Mouse (Mus musculus) layer of hippocampus, adult 2 months (tissue): ENCODE measurements at regions not wholly inside any gene's neighbourhood (a gene's known extent, or its start where the extent isn't known, plus 50 kb on each side); places are given as distances from the start of the nearest gene placed in this dataset.

Experiments used
- DNase-seq, 2 experiments: peaks; one replicate each; pipeline ENCODE4 v3.0.0; 2022; ENCODE audit warnings: low spot score in 2 of 2
- H3K27ac ChIP-seq: fragments of 200-600 bp; 2 replicates; pipeline ENCODE4 v1.8.1; 2022
- H3K4me3 ChIP-seq: fragments of 200-600 bp; 2 replicates; pipeline ENCODE4 v1.8.1; 2022; ENCODE audit warnings: mild to moderate bottlenecking
- CTCF ChIP-seq: fragments of 200-600 bp; conservative IDR thresholded peaks from 2 replicates; pipeline ENCODE4 v1.8.1; 2022; ENCODE audit warnings: antibody characterized with exemption, mild to moderate bottlenecking, moderate library complexity

DNA sequence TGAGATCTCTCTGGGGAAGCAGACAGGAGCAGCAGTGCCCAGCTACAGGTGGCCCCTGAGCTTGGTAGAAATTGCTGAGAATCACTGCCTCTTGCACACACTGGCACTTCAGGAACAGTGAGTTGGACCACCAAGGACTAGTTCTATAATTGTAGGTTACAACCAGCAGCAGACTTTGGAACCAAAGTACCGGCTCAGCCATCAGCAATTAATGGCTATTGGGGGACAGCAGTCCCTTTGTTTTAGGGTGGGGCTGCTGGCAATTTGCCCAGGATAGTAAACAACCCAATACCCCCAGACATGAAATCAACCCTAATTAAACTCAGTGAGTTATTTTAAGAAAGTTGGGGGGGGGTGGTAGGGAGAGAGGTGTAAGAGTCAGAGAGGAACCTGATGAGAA is 190.8 kb upstream of the Nampt start:
- TF ChIP-seq CTCF, result no peak
- DNase-seq, result no peak

DNA sequence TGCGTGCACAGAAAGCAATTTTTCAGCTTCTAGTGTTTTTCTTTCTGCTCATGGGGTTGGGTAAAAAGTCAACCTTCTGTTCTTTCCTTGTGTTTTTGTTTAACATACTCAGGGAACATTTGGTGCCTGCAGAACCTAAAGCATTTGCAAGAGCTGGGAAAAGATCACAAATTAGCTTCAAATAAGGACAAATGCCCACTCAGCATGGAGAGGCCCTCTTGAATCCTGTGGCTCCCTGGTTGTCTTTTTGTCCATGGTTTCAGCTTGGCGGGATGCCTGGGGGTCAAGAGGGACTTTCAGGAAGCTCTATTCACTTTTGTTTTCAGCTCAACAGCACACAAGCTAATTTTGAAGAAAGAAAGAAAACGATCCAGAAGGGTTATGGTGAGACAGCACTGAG is 186.4 kb upstream of the Nampt start:
- DNase-seq, result peak in 1 of 2 experiments; percentile 17
- TF ChIP-seq CTCF, result no peak
- Histone ChIP-seq H3K27ac (peak overlapping the region; percentile 68), H3K4me3 (no peak overlapping the region)

More for the DNA sequence above, 190.8 kb upstream of the Nampt start:
- Histone ChIP-seq H3K4me3 (no peak overlapping the region), H3K27ac (no peak overlapping the region)

DNA sequence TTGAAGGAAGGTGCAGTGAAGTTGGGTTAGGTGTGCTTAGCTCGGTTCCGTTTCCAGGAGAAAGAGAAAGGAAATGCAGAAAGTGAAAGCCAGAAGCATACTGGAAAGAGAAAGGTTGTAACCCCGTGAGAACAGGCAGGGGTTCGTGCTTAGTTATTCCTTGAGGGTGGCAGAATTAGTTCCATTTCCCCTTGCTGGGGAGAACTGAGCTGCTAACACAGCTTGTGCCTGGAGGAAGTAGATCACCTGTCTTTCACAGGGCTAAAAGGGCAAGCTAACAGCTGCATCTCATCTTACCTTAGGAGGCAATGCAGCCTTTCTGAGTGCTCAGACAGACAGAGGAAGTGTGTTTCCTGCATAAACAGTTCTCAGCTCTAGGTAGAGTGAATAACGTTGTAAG is 184.3 kb upstream of the Nampt start:
- no peak for TF ChIP-seq CTCF
- Histone ChIP-seq H3K27ac (no peak overlapping the region), H3K4me3 (no peak overlapping the region)
- no peak for DNase-seq

DNA sequence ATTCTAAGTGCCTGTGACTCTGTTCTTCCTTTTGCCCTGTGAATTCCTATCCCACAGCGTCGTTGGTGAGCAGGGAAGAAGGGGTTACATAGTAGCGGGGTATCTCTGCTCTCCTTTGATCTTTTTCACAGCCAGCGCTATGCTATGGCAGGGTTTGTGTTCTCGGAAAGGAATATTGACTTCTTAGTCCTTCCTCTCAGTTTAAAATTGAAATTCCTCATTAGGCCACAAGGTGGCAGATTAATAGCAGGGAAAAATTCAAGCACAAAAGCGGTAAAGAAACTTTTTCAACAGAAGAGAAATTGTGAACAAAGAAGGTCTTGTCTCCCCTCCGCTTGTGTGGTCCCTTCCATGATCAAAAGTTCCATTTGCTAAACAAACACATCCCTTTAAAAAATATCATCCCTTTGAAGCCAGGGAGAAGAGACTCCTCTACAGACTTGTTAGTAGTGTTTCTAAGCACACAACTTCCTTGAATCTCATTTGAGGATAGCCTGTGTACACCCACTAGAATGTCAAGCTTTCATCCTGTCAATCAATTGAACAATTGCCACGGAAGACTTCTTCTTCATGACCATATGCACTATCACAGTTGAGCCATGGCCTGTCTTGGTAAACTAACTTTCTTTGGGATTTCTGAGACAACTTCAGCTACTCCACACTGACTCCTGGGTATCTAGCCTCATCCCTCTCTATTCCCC is 181.8 kb upstream of the Nampt start:
- H3K4me3 ChIP-seq, result 0 out of 2 replicates have a peak overlapping the region, but pooled peaks have one; percentile 19
- H3K27ac ChIP-seq, result no peak overlapping the region
- peak; percentile 29 to 54 for DNase-seq
- peak; percentile 90 for TF ChIP-seq CTCF

DNA sequence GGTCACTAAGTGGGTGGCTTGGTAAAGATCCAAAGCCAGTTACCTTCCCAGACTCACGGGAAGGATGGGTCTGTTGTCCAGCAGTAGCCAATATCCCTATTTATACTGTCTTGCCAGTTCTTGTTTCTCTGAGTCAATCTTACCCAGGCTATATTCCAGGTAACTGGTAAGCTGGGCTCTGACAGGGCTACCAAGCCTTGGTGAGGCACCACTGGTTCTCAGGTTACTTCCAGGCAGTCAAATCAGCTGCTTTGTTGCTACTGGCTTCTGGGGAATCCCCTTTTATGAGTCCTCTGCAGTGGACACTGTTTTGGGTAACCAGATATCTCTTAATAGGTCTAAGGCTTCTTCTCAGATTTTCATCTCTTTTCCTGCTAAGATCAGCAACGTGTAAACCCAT is 178.8 kb upstream of the Nampt start:
- no peak overlapping the region for H3K27ac ChIP-seq
- no peak overlapping the region for H3K4me3 ChIP-seq
- no peak for TF ChIP-seq CTCF
- DNase-seq, result no peak

DNA sequence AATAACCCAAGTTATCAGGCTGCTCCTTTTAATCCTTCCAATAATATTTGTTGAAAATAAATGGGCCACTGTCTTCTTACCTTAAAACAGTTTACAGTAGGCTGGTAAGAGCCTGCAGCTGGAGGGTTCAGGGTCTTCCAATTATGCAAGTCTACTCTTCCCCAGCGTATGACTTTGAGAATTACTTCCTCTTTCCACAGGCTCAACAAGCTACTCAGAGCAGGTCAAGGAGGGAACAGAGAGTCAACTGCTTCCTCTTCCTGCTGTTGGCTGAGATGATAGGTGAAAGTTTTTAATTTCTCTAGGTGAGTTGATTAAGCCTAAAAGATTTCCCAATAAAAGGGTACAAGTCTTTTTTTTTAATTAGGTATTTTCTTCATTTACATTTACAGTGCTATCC is 176.9 kb upstream of the Nampt start:
- DNase-seq, result no peak
- Histone ChIP-seq H3K27ac (no peak overlapping the region), H3K4me3 (no peak overlapping the region)
- no peak for TF ChIP-seq CTCF

DNA sequence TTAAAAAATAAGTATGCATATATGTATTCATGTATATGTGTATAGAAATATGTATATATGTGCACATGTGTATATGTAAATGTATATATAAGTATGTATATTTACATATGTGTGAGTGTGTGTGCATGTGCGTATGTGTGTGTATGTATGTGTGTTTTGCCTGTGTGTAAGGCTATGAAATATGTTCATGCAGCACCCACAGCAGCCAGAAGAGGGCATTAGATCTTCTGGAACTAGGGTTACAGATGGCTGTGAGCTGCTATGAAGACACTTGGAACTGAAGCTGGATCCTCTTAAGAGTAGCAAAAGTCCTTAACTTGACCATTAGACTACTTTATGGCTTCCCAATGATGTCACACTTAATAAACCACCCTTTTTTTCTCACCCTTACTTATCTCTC is 166.2 kb upstream of the Nampt start:
- no peak overlapping the region for H3K27ac ChIP-seq
- no peak for DNase-seq

DNA sequence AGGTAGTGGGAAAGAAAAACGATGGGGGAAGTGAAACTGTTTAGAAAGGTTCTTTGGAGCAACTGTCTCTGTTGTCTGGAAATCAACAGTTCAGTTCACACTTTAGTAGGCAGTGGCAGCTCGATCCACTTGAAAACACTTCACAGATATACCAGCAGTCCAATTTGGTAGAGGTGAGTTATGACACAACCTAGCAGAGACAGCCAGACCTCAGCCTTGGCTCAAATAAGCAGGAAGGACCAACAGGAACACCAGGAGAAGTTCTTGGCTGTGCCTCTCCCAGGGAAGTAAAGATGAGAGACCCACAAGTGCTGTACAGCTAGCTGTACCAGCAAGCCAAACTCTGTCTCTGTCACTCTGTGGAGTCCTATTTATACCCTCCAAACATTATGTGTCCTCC is 163.2 kb upstream of the Nampt start:
- no peak for DNase-seq

More for the DNA sequence above, 166.2 kb upstream of the Nampt start:
- H3K4me3 ChIP-seq, result no peak overlapping the region
- peak; percentile 56 for TF ChIP-seq CTCF

DNA sequence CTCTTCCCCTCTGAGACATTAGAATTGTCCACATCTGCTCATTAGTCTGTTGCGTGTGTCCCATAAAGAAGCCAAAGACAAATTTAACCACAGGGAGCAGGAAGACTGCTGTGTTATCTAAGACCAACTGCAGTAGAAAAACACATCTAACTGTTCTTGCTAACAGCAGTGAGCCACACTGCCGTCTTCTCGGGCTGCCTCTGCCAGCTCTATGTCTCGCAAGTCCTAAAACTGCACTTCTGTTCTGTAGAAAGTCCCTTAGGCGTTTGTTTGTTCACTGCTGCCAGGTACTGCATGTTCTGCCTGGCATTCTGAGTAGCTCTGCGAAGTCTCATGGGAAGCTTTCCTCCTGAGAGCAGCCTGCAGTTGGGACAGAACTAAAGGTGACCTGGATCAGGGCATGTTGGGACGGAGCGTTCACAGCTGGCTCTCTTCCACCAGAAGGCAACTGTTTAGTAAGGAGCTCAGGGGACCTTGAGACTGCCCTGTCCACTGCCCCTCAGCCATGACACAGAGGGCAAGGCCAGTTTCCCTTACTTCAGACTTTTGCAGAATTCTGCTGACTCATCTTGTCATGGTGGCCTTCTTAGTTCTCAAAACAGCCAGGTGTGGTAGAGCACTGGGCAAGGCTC is 157.4 kb upstream of the Nampt start:
- no peak for DNase-seq
- Histone ChIP-seq H3K27ac (no peak overlapping the region), H3K4me3 (no peak overlapping the region)
- no peak for TF ChIP-seq CTCF

More for the DNA sequence above, 163.2 kb upstream of the Nampt start:
- Histone ChIP-seq H3K4me3 (no peak overlapping the region), H3K27ac (no peak overlapping the region)
- no peak for TF ChIP-seq CTCF

DNA sequence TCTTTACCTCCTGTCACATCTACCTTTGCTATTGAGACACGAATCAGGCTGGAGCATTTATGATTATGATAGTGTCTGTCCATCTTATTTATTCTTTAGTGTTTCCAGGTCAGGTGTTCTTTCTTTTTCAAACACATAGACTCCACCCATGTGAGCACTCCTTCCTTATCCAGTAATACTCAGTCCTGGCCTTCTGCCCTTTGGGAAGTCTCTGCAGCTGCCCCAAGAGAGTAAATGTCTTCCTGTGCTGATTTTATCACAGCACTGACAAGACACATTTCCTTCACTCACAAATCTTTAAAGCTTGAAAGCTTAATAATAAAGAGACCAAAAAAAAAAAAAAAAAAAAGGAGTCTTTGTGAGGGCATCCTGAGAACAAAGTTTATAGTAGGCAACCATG is 153.3 kb upstream of the Nampt start:
- Histone ChIP-seq H3K27ac (no peak overlapping the region), H3K4me3 (no peak overlapping the region)
- no peak for DNase-seq
- TF ChIP-seq CTCF, result no peak

DNA sequence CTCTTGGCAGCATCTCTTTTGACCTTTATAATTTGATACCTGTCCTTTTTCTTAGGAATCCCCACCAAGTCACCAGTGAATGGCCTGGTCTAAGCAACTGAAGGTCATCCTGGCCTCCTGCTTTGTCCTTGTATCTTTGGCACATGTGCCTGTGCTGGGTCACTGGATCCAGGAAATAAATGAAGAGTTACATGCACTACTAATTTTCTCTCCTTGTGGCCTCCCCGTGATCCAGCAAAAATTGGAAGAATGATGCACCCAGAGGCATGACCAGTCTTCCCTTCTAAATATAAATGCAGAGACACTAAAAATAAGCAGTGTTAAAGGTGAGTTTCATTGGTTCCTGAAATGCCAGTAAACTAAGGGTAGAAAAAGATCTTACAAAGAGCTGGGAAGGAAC is 141.4 kb upstream of the Nampt start:
- H3K4me3 ChIP-seq, result no peak overlapping the region
- no peak for DNase-seq
- no peak for TF ChIP-seq CTCF
- no peak overlapping the region for H3K27ac ChIP-seq

DNA sequence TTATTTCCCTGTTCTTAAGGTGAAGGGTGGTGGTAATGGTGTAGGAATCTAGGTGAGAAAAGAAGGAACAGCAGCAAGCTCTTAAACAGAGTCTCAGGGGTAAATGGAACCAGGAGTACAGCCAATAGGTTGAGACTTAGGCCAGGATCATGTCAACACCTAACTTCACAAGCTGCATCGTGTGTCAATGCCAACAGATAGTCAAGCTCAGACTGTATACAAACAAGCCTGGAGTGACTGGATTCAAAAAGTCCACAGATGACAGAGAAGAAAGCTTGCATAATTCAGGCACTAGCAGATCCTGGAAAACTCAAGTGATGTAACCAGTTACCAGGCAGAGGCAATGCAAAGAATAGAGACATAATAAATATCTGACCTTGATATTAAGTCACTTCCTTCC is 140.6 kb upstream of the Nampt start:
- no peak for TF ChIP-seq CTCF
- no peak overlapping the region for H3K4me3 ChIP-seq
- DNase-seq, result no peak

DNA sequence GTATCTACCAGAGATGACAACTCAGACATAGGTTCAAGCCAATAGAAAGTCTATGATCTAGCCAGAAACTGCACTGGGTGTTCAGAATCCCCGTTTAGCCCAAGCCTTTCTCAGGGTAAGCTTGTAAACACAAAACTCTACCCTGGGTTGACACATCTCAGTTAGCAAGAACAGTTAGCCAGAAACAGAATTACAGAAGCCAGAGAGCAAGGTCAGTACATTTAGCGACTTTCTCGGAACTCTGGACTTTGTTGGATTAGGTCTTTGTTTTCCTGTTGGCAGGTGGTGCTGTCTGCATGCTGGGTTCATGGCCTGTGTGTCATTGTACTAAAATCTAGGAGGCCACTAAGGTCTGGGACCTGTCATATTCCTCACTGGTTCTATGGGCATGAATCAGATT is 137.4 kb upstream of the Nampt start:
- TF ChIP-seq CTCF, result no peak
- DNase-seq, result no peak
- no peak overlapping the region for H3K4me3 ChIP-seq
- no peak overlapping the region for H3K27ac ChIP-seq

More for the DNA sequence above, 140.6 kb upstream of the Nampt start:
- no peak overlapping the region for H3K27ac ChIP-seq

DNA sequence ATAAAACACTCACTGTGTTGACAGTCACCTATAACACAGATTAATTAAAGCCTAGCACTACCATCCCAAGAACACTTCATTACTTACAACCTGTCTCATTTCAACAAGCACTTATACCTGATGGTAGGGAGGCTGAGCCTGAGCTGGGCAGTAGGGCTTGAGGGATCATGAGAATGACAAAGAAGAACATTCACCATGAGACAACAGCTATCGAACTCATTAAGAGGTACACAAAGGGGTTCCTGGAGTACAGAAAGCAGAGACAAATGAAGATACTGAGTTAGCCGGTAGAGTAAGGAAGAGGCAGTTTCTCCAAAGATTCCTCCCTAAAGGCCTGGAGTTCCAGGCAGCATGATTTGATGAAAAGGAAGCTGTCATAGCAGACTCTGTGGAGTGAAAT is 136.0 kb upstream of the Nampt start:
- H3K4me3 ChIP-seq, result no peak overlapping the region
- H3K27ac ChIP-seq, result no peak overlapping the region
- TF ChIP-seq CTCF, result no peak
- no peak for DNase-seq
